Mouse (Mus musculus): ENCODE measurements at regions not wholly inside any gene's neighbourhood (a gene's known extent, or its start where the extent isn't known, plus 50 kb on each side); places are given as distances from the start of the nearest gene placed in this dataset.

DNA sequence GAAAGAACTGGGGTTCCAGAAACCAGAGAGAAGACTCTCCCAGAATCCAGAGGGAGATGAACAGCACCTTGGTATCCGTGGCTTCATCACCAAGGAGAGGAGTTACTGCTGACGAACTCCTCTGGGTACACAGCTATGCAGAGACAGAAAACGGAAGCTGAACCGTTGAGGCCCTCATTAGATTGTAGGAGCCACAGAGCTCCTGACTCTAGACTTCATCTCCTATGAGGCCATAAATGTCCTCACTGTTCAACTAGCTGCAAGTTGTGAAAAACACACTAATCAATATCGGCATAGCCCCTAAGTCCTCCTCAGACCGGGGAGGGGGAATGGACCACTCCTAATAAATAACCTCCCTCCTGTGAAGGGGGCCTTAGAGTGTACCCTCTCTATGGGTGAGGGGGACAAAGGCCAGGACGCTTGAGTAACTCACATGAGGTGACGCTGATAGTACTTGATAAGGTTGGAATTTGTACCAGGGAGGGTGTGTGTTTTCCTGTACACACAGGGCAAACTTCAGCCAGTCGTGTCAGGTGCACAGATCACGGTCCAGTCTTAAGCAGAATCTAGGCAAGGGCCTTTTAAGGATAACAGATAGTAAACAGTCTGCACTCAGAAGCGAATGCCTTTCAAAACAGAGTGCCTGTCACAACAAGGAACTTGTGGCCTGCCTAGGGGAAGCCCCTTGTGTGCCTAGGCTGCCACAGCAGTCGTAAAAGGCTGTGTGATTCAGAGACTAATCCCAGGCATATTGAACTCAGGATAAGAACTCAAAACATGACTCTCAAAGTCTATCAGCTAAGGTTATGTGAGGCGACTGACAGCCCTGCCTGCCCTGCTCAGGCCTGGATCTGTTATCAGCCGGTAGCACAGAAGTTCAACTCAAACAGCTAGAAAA lies 104.2 kb downstream of the Dyrk2 start:
- peak in 1 of 2 experiments; percentile 25 for DNase-seq

DNA sequence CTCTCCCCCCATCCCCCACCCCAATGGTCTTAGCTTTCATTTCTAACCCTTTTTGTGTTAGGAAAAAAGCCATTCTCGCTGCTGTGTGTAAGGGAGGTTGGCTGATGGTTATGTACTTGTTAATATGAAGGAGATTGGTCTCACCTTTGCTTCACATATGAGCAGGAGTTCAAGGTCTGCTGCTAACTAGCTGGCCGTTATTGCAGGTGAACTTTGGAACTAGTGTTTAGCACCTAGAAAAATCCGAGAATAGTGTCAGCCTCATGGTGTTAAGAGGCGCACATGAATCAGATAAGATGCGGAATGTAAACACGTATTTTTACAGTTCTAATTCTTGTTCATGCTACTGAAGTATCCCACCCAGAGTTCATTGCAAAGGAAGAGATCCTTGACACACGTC lies 103.2 kb downstream of the Dyrk2 start:
- no peak for DNase-seq

DNA sequence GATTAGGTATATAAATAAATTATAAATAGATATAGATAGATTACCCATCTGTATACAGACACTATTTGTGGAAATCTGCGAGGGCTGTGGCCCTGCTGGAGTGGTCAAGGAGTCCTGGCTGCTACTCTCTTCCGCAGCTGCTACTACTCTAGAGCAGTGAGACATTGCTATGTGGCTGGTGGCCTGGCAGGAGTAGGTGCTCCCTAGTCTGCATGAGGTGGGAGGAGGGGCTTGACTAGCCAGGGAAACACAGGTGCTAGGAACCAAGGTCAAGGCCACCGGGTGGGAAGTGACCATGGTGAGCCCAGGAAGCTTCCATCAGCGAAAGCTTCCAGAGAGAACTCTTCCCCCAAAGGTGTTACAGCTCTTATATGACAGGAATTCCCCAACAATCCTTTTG lies 100.3 kb downstream of the Dyrk2 start:
- DNase-seq = no peak

DNA sequence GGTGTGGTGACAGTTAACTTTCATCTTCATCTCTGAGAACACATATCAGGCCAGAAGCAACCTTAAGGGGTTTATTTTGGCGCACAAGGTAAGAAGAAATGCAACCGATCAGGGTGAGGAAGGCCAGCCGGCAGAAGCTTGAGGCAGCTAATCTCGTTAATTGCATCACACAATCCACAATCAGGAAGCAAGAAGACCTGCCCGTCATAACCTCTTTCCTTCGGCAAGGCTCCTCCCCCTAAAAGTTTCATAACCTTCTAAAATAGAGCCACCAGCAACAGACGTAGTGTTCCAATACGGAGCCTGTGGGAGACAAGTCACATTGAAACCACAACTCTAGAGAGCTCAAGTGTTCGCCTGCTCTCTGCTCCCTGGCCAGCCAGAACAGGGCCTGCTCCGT lies 91.4 kb downstream of the Dyrk2 start:
- no peak for DNase-seq

DNA sequence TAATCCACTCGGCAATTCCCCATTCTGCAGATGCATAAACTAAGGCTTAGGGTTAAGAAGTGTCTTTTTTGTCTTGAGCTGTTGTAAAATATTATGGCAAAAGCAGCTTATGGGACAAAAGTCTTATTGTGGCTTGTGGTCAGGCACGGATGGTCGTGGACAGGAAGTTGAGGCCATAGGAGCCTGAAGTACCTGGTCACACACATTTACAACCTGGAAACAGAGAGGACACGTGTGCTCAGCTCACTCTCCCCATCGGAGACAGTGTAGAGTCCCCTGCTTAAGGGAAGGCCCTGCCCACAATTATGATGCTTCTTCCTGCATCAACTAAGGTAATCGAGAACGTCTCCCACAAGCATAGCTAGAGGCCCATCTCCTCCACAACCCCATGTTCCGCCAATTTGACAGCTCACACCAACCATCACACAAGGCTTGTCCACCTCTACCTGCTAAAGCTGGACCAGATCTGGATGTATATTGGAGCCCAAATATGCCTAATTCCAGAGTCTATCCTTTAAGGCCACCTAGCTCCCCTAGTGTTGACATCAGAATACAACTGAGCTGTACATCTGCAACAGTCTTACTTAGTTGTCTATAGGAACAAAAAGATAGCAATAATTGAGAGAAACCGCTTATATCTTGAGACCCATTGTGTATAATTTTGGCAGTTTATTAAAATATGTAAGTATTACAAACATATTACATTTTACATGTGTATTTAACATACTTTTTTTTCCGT lies 89.0 kb downstream of the Dyrk2 start:
- DNase-seq = no peak

DNA sequence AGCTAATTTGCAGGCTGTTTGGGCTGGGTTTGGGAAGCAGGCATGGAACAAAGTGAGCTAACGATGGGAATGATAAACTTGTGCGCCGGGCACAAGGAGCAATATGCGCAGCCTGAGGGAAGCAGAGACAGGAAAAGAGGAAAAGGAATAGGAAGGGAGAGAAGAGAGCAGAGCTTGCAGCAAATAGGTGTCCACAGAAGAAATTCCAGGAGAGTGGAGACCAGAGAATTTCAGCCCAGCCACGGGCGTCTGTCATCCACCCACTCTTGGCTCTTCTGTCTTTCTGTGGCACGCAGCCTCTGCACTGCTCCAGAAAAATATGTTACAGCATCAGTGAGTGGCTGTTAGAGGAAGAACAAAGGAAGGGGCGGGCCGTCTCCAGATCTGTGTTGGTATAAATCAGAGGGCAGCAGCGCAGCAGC lies 88.2 kb downstream of the Dyrk2 start:
- no peak for DNase-seq

DNA sequence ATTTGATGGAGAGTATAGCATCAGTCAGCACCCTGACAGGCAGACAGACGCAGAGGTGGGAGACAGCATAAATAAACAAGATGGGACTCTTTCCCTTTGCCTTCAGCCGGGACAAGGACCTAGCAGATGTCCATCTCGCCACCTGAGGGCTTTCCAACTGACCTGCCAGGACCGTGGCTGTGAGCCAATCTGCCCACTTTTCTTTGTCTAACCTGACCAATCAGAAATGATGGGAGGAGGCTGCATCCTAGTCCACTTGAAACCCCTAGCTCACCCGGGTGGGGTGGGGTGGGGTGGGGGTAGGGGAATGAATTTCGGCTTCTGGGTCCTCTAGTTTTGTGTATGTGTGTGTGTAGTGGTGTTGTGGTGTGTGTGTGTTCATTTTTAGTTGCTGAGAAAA lies 87.4 kb downstream of the Dyrk2 start:
- no peak for DNase-seq

DNA sequence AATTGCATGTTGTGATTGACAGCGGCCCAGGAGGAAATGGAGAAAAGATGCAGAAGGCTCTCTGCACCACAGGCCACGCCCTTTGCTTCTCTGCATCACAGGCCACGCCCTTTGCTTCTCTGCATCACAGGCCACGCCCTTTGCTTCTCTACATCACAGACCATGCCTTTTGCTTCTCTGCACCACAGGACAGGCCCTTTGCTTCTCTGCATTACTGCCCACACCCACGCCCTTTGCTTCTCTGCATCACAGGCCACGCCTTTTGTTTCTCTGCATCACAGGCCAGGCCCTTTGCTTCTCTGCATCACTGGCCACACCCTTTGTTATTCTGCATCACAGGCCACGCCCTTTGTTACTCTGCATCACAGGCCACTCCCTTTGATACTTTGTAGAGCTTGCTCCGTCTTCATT lies 82.7 kb downstream of the Dyrk2 start:
- DNase-seq = no peak

DNA sequence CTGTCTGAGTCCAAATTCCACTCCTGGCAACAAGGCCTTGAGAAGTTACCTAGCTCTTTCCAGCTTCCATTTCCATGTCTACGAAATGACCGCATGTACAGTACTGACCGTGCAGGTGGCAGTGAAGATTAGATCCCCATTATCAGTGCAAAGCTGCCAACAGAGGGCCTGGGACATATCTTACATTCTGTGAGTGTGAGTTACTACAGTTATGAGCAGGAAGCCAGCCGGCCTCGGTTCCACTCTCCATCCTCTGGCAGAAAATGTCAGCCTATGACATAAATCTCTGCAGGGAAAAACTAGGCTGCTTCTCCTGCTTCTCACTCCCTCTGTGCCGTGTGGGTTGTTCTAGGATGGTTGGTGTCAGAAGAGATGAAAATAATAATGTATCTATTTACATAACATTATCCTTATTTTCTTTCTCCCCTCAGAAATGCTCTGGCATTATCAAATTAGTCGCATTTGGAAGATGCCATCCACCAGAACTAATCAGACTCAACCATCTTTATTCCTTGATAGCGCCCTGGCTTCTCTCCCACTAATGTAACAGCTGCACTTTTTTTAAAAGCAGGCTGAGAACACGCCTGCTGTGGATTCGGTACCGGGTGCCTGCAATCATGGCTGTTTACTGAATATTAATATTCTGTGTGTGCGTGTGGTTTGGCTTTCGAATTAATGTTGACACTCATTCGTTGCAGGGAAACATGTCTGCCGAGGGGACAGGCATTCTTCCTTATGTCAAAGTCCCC lies 77.5 kb downstream of the Dyrk2 start:
- DNase-seq = no peak

DNA sequence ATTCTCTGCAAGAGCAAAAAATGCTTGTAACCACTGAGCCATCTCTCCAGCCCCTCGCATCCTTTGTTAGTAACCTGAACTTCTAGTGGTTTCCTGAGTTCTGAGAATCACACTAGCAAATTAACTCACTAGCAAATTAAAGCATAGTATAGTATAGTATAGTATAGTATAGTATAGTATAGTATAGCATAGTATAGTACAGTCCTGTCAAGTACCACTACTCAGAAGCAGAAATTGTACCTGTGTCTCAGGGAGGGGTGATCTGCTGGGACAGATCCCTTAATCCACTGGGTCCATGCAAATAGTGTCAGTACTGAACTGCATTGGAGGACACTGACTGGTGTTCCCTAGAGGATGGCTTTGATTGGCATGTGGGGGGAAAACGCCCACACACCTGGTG lies 76.2 kb downstream of the Dyrk2 start:
- DNase-seq = no peak

DNA sequence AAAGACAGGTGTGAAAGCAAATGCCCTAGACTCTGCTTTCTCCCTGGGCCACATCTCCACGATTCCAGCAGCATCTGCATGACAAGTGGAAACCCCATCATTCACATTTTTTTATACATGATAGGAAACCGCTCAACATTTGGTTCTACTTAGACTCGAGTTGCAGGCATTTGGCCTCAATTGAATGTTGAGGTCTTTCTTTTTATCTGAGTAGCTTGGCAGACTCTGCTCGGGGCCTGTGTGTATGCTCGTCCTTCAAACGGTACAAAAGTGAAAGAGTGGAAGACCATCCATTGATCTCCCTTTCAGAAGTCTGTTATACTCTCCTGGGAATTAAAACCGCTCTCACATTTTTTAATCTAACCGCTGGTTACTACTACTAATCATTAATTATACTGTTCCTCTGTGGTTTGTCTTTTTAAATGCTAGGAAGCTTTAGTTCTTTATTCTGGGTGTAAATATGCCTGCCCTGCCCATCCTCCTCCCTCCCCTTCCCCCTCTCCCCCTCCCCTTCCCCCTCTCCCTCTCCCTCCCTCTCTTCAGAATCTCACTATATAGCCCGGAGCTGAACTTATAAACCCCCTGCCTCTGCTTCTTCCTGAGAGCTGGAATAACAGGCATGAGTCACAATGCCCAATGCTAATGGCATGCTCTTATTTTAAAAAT lies 75.5 kb downstream of the Dyrk2 start:
- no peak for DNase-seq

DNA sequence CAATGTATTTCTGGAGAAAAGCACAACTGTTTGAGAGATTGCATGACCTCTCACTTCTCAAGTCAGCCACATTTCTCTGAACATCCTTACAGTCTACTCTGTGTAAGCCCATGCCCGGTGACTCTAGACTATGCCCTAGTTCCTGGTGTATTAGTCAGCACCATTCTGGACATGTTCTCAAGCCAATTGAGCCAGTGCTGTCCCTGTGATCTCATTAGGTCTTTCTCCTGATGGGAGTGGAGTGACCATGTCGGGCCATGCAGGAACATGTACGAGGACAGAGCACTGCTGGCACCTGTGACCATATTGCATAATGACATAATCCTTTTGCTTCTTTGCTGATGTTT lies 75.0 kb downstream of the Dyrk2 start:
- DNase-seq = no peak

DNA sequence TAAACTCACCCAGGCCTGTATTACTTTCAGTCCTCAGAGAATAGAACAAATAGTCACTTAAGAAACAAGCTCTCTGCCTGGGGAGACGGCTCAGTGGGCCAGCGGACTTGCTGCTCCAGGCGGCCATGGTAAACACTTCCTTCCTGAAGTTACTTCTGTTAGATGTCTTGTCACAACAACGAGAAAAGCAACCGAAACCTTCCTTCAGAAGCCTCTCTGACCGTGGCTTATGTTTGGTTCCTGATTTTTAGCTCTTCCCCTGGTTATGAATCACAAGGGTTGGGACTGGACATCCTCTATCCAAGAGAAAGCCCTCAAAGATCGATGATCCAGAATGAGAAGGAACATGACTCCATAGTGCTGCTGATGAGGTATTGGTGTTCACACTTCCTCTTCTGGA lies 73.5 kb downstream of the Dyrk2 start:
- no peak for DNase-seq

DNA sequence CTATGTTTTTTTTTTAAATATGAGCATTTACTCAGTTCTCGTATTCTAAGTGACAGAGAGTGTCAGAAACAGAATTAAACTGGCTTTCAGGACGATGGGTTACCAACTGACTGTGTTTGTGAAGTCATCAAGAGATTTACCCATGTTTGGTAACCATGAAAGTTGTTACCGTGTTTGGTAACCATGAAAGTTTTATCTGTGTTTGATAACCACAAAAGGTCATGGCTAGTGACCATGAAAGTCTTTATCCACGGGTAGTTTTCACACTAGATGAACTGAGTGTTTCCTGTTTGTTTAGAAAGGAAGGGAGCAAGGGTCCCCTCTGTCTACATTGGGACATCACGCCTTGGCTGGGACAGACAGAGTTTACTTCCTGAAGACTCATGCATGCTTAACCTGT lies 72.8 kb downstream of the Dyrk2 start:
- DNase-seq = no peak

DNA sequence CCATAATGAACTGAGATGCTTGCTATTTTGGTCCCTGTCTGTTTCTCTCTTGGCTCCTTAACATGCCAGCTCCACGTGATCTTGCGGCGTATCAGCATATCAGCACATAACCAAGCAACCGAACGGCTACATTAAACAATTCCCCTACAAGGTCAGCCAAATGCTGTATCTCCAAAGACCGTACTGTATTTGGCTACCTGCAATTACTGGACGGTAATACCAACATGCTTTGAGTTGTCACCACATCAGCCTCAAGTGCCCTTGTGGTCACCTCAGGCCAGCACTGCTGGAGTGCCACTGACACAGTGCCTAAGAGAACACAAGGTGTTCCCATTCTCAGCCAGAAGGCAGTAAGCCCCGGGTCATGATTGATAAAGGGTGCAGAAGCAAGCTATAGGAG lies 70.2 kb downstream of the Dyrk2 start:
- DNase-seq = no peak

DNA sequence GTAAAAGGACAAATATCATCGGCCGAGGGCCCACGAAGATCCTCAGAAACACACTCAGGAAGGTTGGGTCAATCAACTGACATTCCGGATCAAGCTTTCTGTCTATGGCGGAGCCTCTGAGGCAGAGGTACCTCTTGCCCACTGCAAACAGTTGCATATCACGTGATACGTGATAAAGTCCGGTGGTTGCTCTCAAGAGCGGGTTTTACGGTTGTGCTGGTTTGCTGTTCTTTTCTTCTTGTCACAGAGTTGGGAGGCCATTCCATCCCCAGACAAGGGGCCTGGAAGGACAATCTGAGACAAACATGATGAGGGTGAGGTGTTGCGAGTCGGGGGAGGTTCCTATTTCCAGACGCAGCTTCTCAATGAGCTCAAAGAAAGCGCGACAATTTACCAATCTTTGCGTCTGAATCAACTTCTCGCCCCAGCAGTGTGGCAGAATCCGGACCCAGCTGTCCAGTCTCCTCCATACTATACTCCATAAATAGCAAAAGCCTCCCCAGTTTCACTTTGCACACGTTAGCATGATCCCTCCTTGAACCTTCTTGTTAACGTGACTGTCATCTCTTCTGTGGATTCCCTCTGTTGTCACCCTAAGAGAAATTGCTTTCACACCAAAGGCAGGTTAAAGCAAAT lies 66.0 kb downstream of the Dyrk2 start:
- DNase-seq = no peak

DNA sequence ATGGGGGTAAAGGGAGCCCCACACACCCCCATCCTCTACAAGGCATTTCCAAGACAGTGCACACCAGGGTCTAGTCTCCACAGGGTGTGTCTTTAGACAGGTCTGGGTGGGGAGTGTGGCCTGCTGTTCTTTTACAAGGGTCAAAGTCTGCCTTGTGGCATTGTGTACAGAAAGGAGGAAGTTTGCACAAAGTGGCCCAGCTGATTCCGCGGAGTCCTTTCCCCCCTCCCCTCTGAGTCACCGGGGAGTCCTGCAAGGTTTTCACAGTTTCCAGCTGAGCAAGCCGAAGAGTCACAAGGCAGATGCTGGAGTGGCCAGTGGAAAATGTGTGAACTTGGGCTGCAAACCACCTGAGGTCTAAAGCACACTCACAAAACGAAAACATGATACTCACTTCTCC lies 65.4 kb downstream of the Dyrk2 start:
- DNase-seq = peak; percentile 52 to 68
